Mouse (Mus musculus): ENCODE measurements around the gene Kcnh1. TPM values are rescaled to one million over a fixed set of nuclear protein-coding genes. Genes with fewer than 3 reads are reported as not detected.

Kcnh1 gene
- total and polyA plus RNA-seq, 3 experiments, result 0.05 TPM; not detected in 2

DNA sequence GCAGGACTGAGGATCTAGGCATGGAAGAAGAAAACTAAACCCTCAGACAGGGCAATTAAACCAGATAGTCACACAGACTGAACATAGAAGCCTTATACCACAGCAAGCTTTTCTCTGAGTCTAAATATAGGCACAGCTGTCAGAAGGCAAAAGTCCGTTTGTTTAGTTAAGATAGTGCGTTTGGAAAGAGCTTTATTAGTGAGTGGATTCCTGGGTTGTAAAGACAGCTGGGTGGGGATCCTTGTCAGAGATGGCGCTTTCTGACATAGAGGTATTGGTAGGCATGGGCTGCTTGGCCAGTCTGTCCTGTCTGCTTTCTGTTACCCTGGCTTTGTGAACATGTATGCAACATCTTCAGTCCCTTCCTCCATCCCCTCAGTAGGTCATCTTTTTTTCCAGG is 266.5 kb downstream of the Kcnh1 start:
- Histone ChIP-seq H3K36me3 (replicated peaks) (no peaks in the 10 kb centered on the region), H3K27me3 (ENCODE audit: insufficient read depth, low read length) (no peaks in the 10 kb centered on the region), H3K4me3 (ENCODE audit: low read depth, low read length) (no peak overlapping the region), H3K9me3 (replicated peaks) (peaks cover 64% of the 10 kb centered on the region), H3K4me1 (ENCODE audit: insufficient read depth, low read depth, low read length) (no peaks in the 10 kb centered on the region)
- DNase-seq (ENCODE audit: low spot score), result no peak
- no peak for TF ChIP-seq GATA1 (IDR thresholded peaks at IDR 0.05; ENCODE audit: borderline replicate concordance, low read length)
- no peak for TF ChIP-seq GATA2 (IDR thresholded peaks at IDR 0.05; ENCODE audit: borderline replicate concordance, low read depth, low read length)
- no peak for TF ChIP-seq TAL1 (conservative IDR thresholded peaks at IDR 0.05; ENCODE audit: low read depth, low read length)
- no peak for TF ChIP-seq POLR2AphosphoS5 (IDR thresholded peaks at IDR 0.05; ENCODE audit: insufficient replicate concordance, low read depth, low read length)
- no peak for ATAC-seq (ENCODE audit: extremely low read depth, insufficient number of reproducible peaks, low FRiP score, poor library complexity, severe bottlenecking)

DNA sequence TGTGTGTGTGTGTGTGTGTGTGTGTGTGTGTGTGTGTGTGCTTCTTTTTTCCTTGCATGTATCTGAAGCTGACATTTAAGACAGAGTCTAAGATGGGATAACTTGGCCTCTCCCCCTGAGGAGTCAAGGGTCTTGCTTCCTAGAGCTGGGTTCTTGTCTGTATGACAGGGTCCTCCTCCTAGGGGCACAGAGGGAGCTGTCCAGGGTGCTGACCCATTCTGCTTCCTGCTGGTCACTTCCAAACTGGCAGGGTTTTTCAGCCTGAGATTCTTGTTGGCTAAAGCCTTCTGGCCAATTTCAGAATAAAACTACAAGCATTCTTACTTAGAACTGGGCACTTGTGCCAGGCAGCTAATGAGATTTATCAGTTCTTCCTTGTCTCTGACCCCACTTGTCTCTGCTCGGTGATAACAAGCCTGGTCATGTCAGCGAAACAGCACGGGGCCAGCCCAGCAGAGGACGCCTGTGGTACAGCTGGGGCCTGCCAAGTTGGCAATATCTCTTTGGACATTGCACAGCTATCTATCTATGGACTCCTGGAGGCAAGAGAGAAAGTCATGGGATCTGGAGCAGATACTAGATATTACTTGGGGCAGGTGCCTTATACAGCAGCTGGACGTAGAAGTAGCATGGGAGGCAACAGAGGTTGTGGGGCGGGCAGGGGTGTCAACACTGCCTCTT is 267.1 kb downstream of the Kcnh1 start:
- Histone ChIP-seq H3K4me1 (ENCODE audit: insufficient read depth, low read depth, low read length) (no peaks in the 10 kb centered on the region), H3K36me3 (replicated peaks) (no peaks in the 10 kb centered on the region), H3K4me3 (ENCODE audit: low read depth, low read length) (no peak overlapping the region), H3K9me3 (replicated peaks) (peaks cover 68% of the 10 kb centered on the region), H3K27me3 (ENCODE audit: insufficient read depth, low read length) (no peaks in the 10 kb centered on the region)
- ATAC-seq (ENCODE audit: extremely low read depth, insufficient number of reproducible peaks, low FRiP score, poor library complexity, severe bottlenecking), result no peak
- TF ChIP-seq GATA2 (IDR thresholded peaks at IDR 0.05; ENCODE audit: borderline replicate concordance, low read depth, low read length) (no peak), POLR2AphosphoS5 (IDR thresholded peaks at IDR 0.05; ENCODE audit: insufficient replicate concordance, low read depth, low read length) (no peak), TAL1 (conservative IDR thresholded peaks at IDR 0.05; ENCODE audit: low read depth, low read length) (no peak), GATA1 (IDR thresholded peaks at IDR 0.05; ENCODE audit: borderline replicate concordance, low read length) (no peak), CTCF (IDR thresholded peaks at IDR 0.05; ENCODE audit: low read depth, low read length) (no peak)
- DNase-seq (ENCODE audit: low spot score), result no peak

DNA sequence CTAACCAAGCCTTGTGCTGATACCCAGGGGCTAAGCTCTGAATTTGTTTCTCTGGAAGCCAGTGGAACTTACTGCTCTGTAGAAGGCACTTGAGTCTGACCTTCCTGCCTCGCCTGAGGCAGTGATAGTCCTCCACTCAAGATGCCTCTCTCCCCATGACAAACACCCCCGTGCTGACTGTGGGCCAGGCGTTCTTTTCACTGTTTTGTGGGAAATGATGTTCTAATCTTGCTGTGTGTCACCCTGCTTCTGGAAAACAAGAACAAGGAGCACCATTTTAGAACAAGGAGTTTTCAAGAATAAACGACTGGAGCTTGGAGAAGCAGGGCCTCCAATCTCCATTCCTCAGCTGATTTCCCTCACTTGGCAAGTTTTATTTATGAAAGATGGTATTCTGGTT is 273.2 kb downstream of the Kcnh1 start:
- TF ChIP-seq GATA2 (IDR thresholded peaks at IDR 0.05; ENCODE audit: borderline replicate concordance, low read depth, low read length), result no peak
- no peaks in the 10 kb centered on the region for H3K27me3 ChIP-seq (ENCODE audit: insufficient read depth, low read length)
- ATAC-seq (ENCODE audit: extremely low read depth, insufficient number of reproducible peaks, low FRiP score, poor library complexity, severe bottlenecking) (no peak), DNase-seq (ENCODE audit: low spot score) (no peak)
- no peaks in the 10 kb centered on the region for H3K4me1 ChIP-seq (ENCODE audit: insufficient read depth, low read depth, low read length)
- no peak overlapping the region for H3K4me3 ChIP-seq (ENCODE audit: low read depth, low read length)
- no peaks in the 10 kb centered on the region for H3K36me3 ChIP-seq (replicated peaks)
- H3K9me3 ChIP-seq (replicated peaks), result peaks cover 41% of the 10 kb centered on the region

DNA sequence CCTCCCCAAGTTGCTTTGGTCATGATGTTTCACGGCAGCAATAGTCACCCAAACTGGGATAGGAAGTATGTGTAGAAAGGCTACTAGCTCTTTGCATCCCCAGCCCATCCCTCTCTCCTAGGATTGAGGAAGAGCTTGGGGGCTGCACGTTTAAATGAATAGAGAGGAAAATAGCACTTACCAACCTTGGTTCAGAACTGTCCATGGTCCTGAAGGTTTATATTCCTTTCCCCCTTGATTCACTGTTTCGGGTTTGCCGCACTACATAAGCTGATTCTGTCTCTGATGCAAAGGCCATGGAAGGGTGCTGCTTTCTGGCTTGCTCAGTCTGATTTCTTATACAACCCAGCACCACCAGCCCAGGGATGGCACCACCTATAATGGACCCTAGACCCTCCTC is 281.8 kb downstream of the Kcnh1 start:
- no peaks in the 10 kb centered on the region for H3K27me3 ChIP-seq (ENCODE audit: insufficient read depth, low read length)
- no peaks in the 10 kb centered on the region for H3K36me3 ChIP-seq (replicated peaks)
- peaks cover 29% of the 10 kb centered on the region for H3K9me3 ChIP-seq (replicated peaks)
- DNase-seq (ENCODE audit: low spot score) (no peak), ATAC-seq (ENCODE audit: extremely low read depth, insufficient number of reproducible peaks, low FRiP score, poor library complexity, severe bottlenecking) (no peak)
- H3K4me3 ChIP-seq (ENCODE audit: low read depth, low read length), result no peak overlapping the region
- TF ChIP-seq TAL1 (conservative IDR thresholded peaks at IDR 0.05; ENCODE audit: low read depth, low read length), result no peak
- no peaks in the 10 kb centered on the region for H3K4me1 ChIP-seq (ENCODE audit: insufficient read depth, low read depth, low read length)

DNA sequence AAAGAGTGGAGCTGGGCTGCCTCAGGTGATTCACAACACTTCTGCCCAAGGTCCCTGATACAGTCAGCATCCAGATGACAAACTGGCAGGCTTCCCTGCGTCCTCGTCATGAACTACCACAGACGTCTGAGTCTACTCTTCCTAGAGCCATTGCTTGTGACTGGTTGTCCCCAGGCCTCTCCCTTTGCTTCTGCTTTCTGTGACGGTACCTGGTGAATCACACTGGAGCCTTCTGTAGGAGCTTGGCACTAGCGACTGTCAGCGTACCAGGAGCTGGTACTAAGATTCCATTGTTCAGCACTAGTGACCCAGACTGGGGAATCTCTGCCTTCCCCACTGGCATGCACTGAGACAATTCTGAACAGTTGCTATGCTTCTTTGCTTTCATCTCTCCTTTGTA is 282.6 kb downstream of the Kcnh1 start:
- no peak overlapping the region for H3K4me3 ChIP-seq (ENCODE audit: low read depth, low read length)
- DNase-seq (ENCODE audit: low spot score), result no peak
- no peak for ATAC-seq (ENCODE audit: extremely low read depth, insufficient number of reproducible peaks, low FRiP score, poor library complexity, severe bottlenecking)

DNA sequence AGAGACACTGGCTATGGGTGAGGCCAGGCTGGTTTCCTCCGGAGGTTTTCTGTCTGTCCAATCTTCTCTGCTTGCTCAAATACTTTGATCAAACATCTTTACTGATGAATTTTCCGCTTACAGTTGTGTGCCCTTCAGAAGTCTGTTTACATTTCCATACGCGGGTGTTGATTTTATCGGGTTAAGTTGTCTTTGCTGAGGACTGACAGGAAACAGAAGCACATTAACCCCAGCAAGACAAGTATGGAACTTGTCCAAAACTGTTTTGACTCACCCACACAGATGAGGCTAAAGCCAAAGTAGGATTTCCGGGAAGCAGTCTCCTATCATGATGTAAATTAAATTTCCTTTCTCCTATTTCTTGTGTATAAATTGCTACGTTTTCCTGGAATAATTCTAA is 286.1 kb downstream of the Kcnh1 start:
- DNase-seq (ENCODE audit: low spot score) (no peak), ATAC-seq (ENCODE audit: extremely low read depth, insufficient number of reproducible peaks, low FRiP score, poor library complexity, severe bottlenecking) (no peak)
- H3K9me3 ChIP-seq (replicated peaks), result peaks cover 52% of the 10 kb centered on the region
- no peaks in the 10 kb centered on the region for H3K27me3 ChIP-seq (ENCODE audit: insufficient read depth, low read length)
- no peaks in the 10 kb centered on the region for H3K4me1 ChIP-seq (ENCODE audit: insufficient read depth, low read depth, low read length)
- no peak overlapping the region for H3K4me3 ChIP-seq (ENCODE audit: low read depth, low read length)
- TF ChIP-seq GATA1 (IDR thresholded peaks at IDR 0.05; ENCODE audit: borderline replicate concordance, low read length) (no peak), TAL1 (conservative IDR thresholded peaks at IDR 0.05; ENCODE audit: low read depth, low read length) (no peak), CTCF (IDR thresholded peaks at IDR 0.05; ENCODE audit: low read depth, low read length) (no peak), POLR2AphosphoS5 (IDR thresholded peaks at IDR 0.05; ENCODE audit: insufficient replicate concordance, low read depth, low read length) (no peak), GATA2 (IDR thresholded peaks at IDR 0.05; ENCODE audit: borderline replicate concordance, low read depth, low read length) (no peak)
- no peaks in the 10 kb centered on the region for H3K36me3 ChIP-seq (replicated peaks)

More for the DNA sequence above, 282.6 kb downstream of the Kcnh1 start:
- no peak for TF ChIP-seq GATA1 (IDR thresholded peaks at IDR 0.05; ENCODE audit: borderline replicate concordance, low read length)
- no peak for TF ChIP-seq CTCF (IDR thresholded peaks at IDR 0.05; ENCODE audit: low read depth, low read length)
- no peak for TF ChIP-seq GATA2 (IDR thresholded peaks at IDR 0.05; ENCODE audit: borderline replicate concordance, low read depth, low read length)
- no peak for TF ChIP-seq POLR2AphosphoS5 (IDR thresholded peaks at IDR 0.05; ENCODE audit: insufficient replicate concordance, low read depth, low read length)
- no peak for TF ChIP-seq TAL1 (conservative IDR thresholded peaks at IDR 0.05; ENCODE audit: low read depth, low read length)
- Histone ChIP-seq H3K27me3 (ENCODE audit: insufficient read depth, low read length) (no peaks in the 10 kb centered on the region), H3K36me3 (replicated peaks) (no peaks in the 10 kb centered on the region), H3K9me3 (replicated peaks) (peaks cover 30% of the 10 kb centered on the region), H3K4me1 (ENCODE audit: insufficient read depth, low read depth, low read length) (no peaks in the 10 kb centered on the region)

DNA sequence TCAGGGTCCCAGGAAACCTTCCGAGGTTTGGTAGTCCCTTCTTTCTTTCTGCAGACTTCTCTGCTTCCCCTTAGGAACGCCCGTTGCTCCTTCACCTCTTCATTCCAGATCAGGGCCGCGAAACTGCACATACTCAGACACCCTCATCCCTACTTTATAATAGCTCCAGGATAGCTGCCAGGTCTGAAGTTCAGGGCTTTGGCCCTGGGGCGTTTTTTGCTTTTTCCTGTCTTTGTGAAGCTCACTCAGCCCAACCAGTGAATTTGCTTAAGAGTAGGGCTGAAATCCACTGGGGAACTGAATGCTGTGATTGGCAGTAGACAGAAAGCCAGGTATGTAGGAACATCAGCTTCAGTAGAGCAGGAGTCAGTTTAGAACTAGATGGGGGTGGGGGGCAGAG is 287.0 kb downstream of the Kcnh1 start:
- H3K9me3 ChIP-seq (replicated peaks), result peaks cover 46% of the 10 kb centered on the region
- DNase-seq (ENCODE audit: low spot score), result no peak
- no peaks in the 10 kb centered on the region for H3K4me1 ChIP-seq (ENCODE audit: insufficient read depth, low read depth, low read length)
- no peak for TF ChIP-seq TAL1 (conservative IDR thresholded peaks at IDR 0.05; ENCODE audit: low read depth, low read length)
- TF ChIP-seq CTCF (IDR thresholded peaks at IDR 0.05; ENCODE audit: low read depth, low read length), result no peak
- no peak for TF ChIP-seq POLR2AphosphoS5 (IDR thresholded peaks at IDR 0.05; ENCODE audit: insufficient replicate concordance, low read depth, low read length)
- no peak for TF ChIP-seq GATA2 (IDR thresholded peaks at IDR 0.05; ENCODE audit: borderline replicate concordance, low read depth, low read length)
- no peak for TF ChIP-seq GATA1 (IDR thresholded peaks at IDR 0.05; ENCODE audit: borderline replicate concordance, low read length)
- H3K27me3 ChIP-seq (ENCODE audit: insufficient read depth, low read length), result no peaks in the 10 kb centered on the region
- ATAC-seq (ENCODE audit: extremely low read depth, insufficient number of reproducible peaks, low FRiP score, poor library complexity, severe bottlenecking), result no peak
- H3K36me3 ChIP-seq (replicated peaks), result no peaks in the 10 kb centered on the region
- H3K4me3 ChIP-seq (ENCODE audit: low read depth, low read length), result no peak overlapping the region

Data from G1E (cell line).